In the genomic region with DNA sequence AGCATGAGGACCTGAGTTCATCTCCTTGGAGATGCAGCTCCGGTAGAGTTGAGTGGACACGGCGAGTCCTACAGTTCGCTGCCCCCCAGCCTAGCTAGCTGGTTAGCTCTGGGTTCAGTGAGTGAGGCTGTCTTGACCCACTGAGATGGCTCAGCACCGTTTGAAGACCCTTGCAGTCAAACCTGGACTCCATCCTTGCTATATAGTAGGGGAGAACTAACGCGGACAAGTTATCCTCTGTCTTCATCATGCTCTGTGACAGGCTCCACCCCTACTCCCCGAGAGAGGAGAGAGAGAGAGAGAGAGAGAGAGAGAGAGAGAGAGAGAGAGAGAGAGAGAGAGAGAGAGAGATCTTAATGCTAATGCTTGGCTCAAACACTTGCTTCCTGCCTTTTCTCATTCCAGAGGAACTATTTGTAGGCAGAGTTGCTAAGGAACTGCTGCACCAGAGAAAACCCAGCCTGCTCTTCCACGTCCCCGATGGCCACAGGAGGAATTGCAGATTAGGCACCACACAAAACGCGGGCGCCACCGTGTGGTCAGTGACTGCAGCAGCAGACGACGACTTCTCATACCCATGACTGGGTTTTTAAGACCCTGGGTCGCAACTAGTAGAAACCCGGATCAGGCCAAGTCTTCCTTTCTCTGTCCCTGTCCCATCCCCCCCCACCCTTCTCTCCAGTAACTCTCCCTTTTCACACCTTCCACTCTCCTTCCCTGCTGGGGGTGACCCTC, we compare ENCODE assay signal across 8 mouse cellular contexts. TPM values are rescaled to one million over a fixed set of nuclear protein-coding genes. Genes with fewer than 3 reads are reported as not detected.
DNase-seq lines count a peak whose midpoint lies in the region; ATAC-seq and TF ChIP-seq lines count a peak whose summit lies in the region.

No protein-coding gene starts in this region.

- H3K36me3 ChIP-seq in hindbrain, embryonic 16.5 days (ENCODE audit: control insufficient read depth, insufficient read depth, low read length): no peaks in the 10 kb centered on the region

- peak; percentile 69 for DNase-seq in WW6 (ENCODE audit: low read depth, low spot score)
- DNase-seq in cerebellum, postnatal 25 days: peak; percentile 72 to 78
- peak; percentile 79 for DNase-seq in gastrocnemius, adult 2 months
- DNase-seq in layer of hippocampus, postnatal 36 days: peak; percentile 73 to 74
- peak; percentile 82 to 88 for DNase-seq in lung, postnatal 4 days
- peak; percentile 68 for DNase-seq in right cerebral cortex, adult 18-20 months
- DNase-seq in urinary bladder, adult 2 months (ENCODE audit: low spot score): peak; percentile 58

- H3K4me1 ChIP-seq in hindbrain, embryonic 16.5 days (ENCODE audit: control insufficient read depth, insufficient read depth, low read depth, low read length): no peaks in the 10 kb centered on the region

- peak; percentile 73 for ATAC-seq in hindbrain, embryonic 16.5 days

- TF ChIP-seq CTCF in gastrocnemius, adult 2 months (IDR thresholded peaks at IDR 0.05): peak; percentile 99

- no peak overlapping the region for H3K4me2 ChIP-seq in hindbrain, embryonic 16.5 days (ENCODE audit: low read length)

- intact Hi-C loops in gastrocnemius, adult 2 months (cut with DNase I): loop anchor here (1.0 kb wide), 1 partner anchor 233 kb away; no protein-coding TSS in a partner anchor

- no peaks in the 10 kb centered on the region for H3K27me3 ChIP-seq in hindbrain, embryonic 16.5 days (replicated peaks; ENCODE audit: control insufficient read depth, insufficient read depth, low read length)

- no peak overlapping the region for H3K9ac ChIP-seq in hindbrain, embryonic 16.5 days (ENCODE audit: low read depth, low read length)

- H3K27ac ChIP-seq in gastrocnemius, adult 2 months: no peak overlapping the region
- H3K27ac ChIP-seq in hindbrain, embryonic 16.5 days (ENCODE audit: low read depth, low read length): no peak overlapping the region

- no peaks in the 10 kb centered on the region for H3K9me3 ChIP-seq in hindbrain, embryonic 16.5 days (ENCODE audit: control insufficient read depth, low read length)

- no peak overlapping the region for H3K4me3 ChIP-seq in gastrocnemius, adult 2 months
- H3K4me3 ChIP-seq in hindbrain, embryonic 16.5 days (ENCODE audit: low read length): no peak overlapping the region

- 36% methylated on average over 18 of the region's 18 CpGs for WGBS in hindbrain, embryonic 16.5 days

RNA-seq across cellular contexts. Expression of gene Gcm1, which starts 12.8 kb away (rescaled TPM):
- not detected for total RNA-seq in gastrocnemius, adult 2 months (2021)
- polyA plus RNA-seq in hindbrain, embryonic 16.5 days (2015; fragmentation: Nextera tagmentation; extraction: Ambion mirVana): not detected in 2 replicates
- not detected for total RNA-seq in layer of hippocampus, postnatal 36 days (2021)
- polyA plus RNA-seq in urinary bladder, adult 2 months (2012; rRNA removed): not detected in 2 replicates
